Mouse (Mus musculus) stomach, postnatal 0 days (tissue): Measurements from ENCODE around the gene Apom. TPM values are rescaled to one million over a fixed set of nuclear protein-coding genes. Genes with fewer than 3 reads are reported as not detected.

Experiments used
- ATAC-seq: fragments of 200-750 bp; cut with Nextera tagmentation; 2 replicates; pipeline ENCODE4 v1.8.0; 2017; ENCODE audit not compliant: low FRiP score, low TSS enrichment
- DNase-seq: peaks from one replicate; pipeline ENCODE4 v3.0.0-alpha.2; 2016; ENCODE audit warnings: low spot score
- H3K27ac ChIP-seq: fragments of 300-500 bp; sonication (generic); replicated peaks from 2 replicates; pipeline ENCODE4 v1.5.1; 2014; ENCODE audit warnings: mild to moderate bottlenecking, control low read depth
- H3K27me3 ChIP-seq: fragments of 300-500 bp; sonication (generic); 2 replicates; pipeline ENCODE4 v1.6.1; 2014; ENCODE audit warnings: low read length; ENCODE audit not compliant: control insufficient read depth, insufficient read depth
- H3K36me3 ChIP-seq: fragments of 300-500 bp; sonication (generic); 2 replicates; pipeline ENCODE4 v1.6.1; 2014; ENCODE audit warnings: low read length, mixed read lengths; ENCODE audit not compliant: control insufficient read depth, insufficient read depth
- H3K4me1 ChIP-seq: fragments of 300-500 bp; sonication (generic); replicated peaks from 2 replicates; pipeline ENCODE4 v1.6.1; 2014; ENCODE audit warnings: antibody characterized with exemption; ENCODE audit not compliant: control insufficient read depth, insufficient read depth
- H3K4me2 ChIP-seq: fragments of 300-500 bp; sonication (generic); replicated peaks from 2 replicates; pipeline ENCODE4 v1.6.1; 2014; ENCODE audit warnings: low read depth, mild to moderate bottlenecking, control low read depth, moderate library complexity
- H3K4me3 ChIP-seq: fragments of 300-500 bp; sonication (generic); 2 replicates; pipeline ENCODE4 v1.5.1; 2014; ENCODE audit warnings: low read depth, low read length, control low read depth
- H3K9ac ChIP-seq: fragments of 300-500 bp; sonication (generic); 2 replicates; pipeline ENCODE4 v1.6.1; 2014; ENCODE audit warnings: mild to moderate bottlenecking, low read length, control low read depth, mixed read lengths
- H3K9me3 ChIP-seq: fragments of 300-500 bp; sonication (generic); 2 replicates; pipeline ENCODE4 v1.6.1; 2016; ENCODE audit warnings: low read length; ENCODE audit not compliant: control insufficient read depth
- CTCF ChIP-seq: IDR thresholded peaks from 2 replicates; pipeline ENCODE4 v1.5.1; 2016; ENCODE audit warnings: antibody characterized with exemption, low read depth, mild to moderate bottlenecking, moderate library complexity
- EP300 ChIP-seq: optimal IDR thresholded peaks from 2 replicates; pipeline ENCODE3; 2016; ENCODE audit warnings: antibody characterized with exemption
- WGBS: fragments of 180-500 bp; shearing (Covaris S2); extraction: QIAGEN DNeasy Blood & Tissue Kit; methylation state at CpG from one replicate; pipeline ENCODE4 v1.1.7; 2014; 5-methylcytosine and 5-hydroxymethylcytosine counted together
- polyA plus RNA-seq: library from polyadenylated mRNA; unstranded; fragments of >200 nt; fragmentation: Nextera tagmentation; extraction: Ambion mirVana; gene quantifications from 2 replicates; pipeline ENCODE4 v1.2.1, GENCODE M21; 2015

Apom gene
- polyA plus RNA-seq, 1 experiment from 2014 or later = 1.3 TPM

DNA sequence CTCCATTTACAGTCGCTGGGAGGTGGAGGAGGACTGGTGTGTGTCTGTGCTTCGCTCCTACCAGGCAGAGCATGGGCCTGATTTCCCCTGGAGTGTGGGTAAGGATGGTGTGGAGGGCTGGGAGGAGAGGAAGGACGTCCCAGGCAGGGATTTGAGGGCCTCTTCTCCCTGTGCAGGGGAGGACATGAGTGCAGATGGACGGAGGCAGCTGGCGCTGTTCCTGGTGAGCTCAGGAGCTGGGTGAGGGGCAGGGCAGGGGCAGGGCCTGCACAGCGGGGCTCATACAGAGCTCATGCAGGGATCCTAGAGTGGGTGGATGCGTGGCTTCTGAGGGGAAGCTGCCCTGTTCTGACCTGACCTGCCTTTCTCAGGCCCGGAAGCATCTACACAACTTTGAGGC is 29.6 kb downstream of the Apom start:
- H3K9ac ChIP-seq = no peak overlapping the region
- DNase-seq (no peak), ATAC-seq (no peak)
- WGBS = 76% methylated on average over 8 of the region's 8 CpGs
- H3K9me3 ChIP-seq = no peaks in the 10 kb centered on the region
- no peak overlapping the region for H3K27ac ChIP-seq
- H3K27me3 ChIP-seq = no peaks in the 10 kb centered on the region
- H3K4me2 ChIP-seq = no peak overlapping the region
- no peak for TF ChIP-seq EP300
- peaks cover 24% of the 10 kb centered on the region for H3K36me3 ChIP-seq
- H3K4me1 ChIP-seq = no peaks in the 10 kb centered on the region
- H3K4me3 ChIP-seq = no peak overlapping the region

DNA sequence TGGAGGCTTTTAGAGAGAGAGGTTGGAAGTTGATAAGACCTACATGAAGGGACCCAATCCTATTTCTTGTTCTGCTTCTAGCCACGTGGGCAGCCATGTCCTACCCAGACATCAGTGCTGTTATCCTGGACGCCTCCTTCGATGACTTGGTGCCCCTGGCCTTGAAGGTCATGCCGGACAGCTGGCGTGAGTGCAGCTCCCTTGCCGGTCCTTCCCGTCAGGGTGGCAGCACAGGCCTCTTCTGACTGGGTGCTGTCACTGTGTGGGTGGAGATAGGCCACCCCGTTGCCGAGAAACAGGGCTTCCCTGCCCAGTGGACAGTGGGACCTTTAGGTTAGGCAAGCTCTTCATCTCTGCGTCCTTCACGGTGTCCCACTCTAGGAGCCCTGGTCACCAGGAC is 30.7 kb downstream of the Apom start:
- TF ChIP-seq CTCF = no peak
- TF ChIP-seq EP300 = no peak
- no peak for DNase-seq
- no peaks in the 10 kb centered on the region for H3K27me3 ChIP-seq
- H3K4me3 ChIP-seq = no peak overlapping the region
- peaks cover 28% of the 10 kb centered on the region for H3K36me3 ChIP-seq
- no peaks in the 10 kb centered on the region for H3K9me3 ChIP-seq
- 89% methylated on average over 11 of the region's 11 CpGs for WGBS
- no peak for ATAC-seq
- H3K4me1 ChIP-seq = no peaks in the 10 kb centered on the region
- no peak overlapping the region for H3K4me2 ChIP-seq
- no peak overlapping the region for H3K9ac ChIP-seq
- H3K27ac ChIP-seq = no peak overlapping the region

DNA sequence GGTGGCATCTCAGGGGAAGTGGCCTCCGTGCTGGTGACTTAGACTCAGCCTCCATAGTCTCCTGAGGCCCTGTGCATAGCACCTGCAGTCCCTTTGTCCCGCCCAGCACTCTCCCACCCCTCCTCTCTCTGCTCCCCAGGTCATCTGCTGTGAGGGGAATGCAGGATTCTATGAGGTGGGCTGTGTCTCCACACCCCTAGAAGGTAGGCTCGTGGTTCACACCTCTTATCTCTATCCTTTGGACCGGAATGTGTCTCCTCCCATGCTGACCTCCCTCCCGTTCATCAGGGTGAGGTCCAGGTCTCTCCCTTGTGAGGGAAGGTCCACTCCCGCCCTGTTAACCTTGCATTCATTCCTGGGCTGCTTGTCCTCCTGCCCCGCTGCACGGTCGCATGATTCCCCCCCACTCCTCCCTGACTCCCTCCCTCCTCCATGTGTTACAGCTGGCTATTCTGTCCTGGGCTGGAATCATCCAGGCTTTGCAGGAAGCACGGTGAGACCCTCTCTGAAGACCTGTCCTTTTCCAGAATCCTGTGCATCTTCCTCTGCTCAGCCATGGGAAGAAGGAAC is 31.6 kb downstream of the Apom start:
- WGBS = 51% methylated on average over 10 of the region's 10 CpGs
- H3K9me3 ChIP-seq = no peaks in the 10 kb centered on the region
- H3K9ac ChIP-seq = no peak overlapping the region
- DNase-seq (no peak), ATAC-seq (no peak)
- TF ChIP-seq CTCF = no peak
- TF ChIP-seq EP300 = no peak
- peaks cover 29% of the 10 kb centered on the region for H3K36me3 ChIP-seq
- H3K27ac ChIP-seq = no peak overlapping the region
- no peaks in the 10 kb centered on the region for H3K4me1 ChIP-seq
- H3K4me3 ChIP-seq = no peak overlapping the region
- no peaks in the 10 kb centered on the region for H3K27me3 ChIP-seq
- H3K4me2 ChIP-seq = no peak overlapping the region

DNA sequence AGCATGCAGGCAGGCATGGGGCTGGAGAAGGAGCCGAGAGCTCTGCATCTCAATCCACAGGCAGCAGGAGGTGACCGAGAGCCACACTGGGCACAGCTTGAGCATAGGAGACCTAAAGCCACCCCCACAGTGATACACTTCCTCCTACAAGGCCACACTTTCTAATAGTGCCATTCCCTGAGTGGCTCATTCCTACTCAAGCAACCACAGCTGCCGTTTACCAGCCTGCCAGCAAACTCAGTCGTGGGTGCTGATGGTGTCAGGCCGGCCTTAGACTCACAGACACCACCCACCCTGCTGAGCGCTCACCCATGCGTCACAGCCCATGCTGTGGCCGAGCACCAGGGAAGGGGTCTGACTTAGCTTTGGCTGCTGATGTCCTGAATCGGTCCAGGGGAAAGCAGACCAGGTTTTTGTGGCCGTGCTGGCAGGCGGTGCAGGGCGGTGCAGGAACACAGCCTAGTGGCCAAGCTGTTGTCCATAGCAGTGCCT is 34.6 kb downstream of the Apom start:
- H3K36me3 ChIP-seq = peaks cover 36% of the 10 kb centered on the region
- no peaks in the 10 kb centered on the region for H3K4me1 ChIP-seq
- TF ChIP-seq EP300 (no peak), CTCF (no peak)
- no peak for DNase-seq
- no peak overlapping the region for H3K27ac ChIP-seq
- 86% methylated on average over 12 of the region's 12 CpGs for WGBS
- no peaks in the 10 kb centered on the region for H3K27me3 ChIP-seq
- H3K4me2 ChIP-seq = no peak overlapping the region
- H3K9me3 ChIP-seq = no peaks in the 10 kb centered on the region
- no peak overlapping the region for H3K4me3 ChIP-seq
- H3K9ac ChIP-seq = no peak overlapping the region
- ATAC-seq = no peak

DNA sequence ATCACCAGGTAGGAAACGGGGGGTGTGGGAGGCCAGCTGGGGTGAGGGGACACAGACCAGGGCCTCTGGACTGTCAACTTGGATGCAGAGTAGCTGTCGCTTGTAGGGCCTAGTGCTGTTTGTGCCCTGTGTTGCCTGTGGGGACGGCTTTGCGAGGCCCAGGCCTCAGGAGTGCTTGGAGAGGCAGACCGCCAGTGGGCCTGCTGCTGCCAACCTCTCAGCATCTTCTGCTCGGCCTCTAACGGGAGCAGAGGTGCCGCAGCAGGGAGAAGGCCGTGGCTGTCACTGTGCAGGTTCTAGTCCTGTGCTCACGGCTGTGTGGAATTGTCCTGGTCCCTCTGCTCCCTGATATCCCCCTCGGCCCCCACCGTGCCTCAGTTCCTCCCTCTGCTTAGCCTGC is 35.3 kb downstream of the Apom start:
- WGBS = 89% methylated on average over 12 of the region's 12 CpGs
- no peak overlapping the region for H3K4me3 ChIP-seq
- H3K4me2 ChIP-seq = no peak overlapping the region
- no peak overlapping the region for H3K27ac ChIP-seq
- no peak overlapping the region for H3K9ac ChIP-seq
- H3K4me1 ChIP-seq = no peaks in the 10 kb centered on the region
- no peak for ATAC-seq
- no peak for DNase-seq
- no peaks in the 10 kb centered on the region for H3K9me3 ChIP-seq
- H3K36me3 ChIP-seq = peaks cover 31% of the 10 kb centered on the region
- H3K27me3 ChIP-seq = no peaks in the 10 kb centered on the region
- TF ChIP-seq EP300 (no peak), CTCF (no peak)

DNA sequence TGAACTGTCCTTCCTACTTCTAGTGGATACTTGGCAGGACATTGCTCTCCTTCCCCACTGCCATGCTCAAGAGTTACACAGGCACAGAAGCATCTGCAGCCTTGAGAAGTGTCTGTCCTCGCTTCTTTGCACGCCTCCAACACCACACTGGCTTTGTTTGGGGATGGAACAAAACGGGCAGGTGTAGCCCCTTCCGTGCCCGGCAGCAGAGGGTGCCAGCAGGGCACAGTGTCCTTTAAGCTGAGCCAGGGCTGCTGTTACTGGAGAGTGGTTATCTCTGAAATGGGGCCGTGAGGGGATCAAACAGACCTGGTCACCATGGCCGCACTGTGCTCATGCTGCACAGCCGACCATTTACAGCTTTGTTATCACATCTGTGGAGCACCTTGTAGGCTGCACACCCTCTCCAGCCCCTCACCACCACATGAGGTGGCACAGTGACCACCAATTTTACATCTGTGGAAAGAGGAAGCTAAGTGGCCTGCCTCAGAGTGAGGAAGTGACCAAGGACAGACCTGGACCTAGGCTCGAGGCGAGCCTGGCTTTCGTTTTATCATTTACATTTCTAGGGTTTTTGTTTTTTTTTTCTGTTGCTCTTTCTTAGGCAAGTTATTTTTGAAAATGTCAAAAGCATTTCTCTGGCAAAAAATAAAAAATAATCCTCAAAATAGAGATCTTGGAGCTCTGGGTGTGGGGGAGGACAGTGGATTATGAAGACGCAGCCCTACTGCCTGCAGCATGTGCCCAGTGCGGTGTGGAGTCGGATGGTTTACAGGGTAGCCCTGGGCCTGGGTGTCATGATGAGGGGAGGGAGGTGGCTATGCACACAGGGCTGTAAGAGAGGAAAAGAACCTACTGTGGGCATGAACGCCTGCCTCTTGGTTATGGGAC is 37.1 kb downstream of the Apom start:
- 89% methylated on average over 15 of the region's 15 CpGs for WGBS
- Histone ChIP-seq H3K4me1 (peaks cover 3% of the 10 kb centered on the region; the same call in 1 of the 2 replicates), H3K27ac (no peak overlapping the region), H3K36me3 (peaks cover 20% of the 10 kb centered on the region), H3K27me3 (no peaks in the 10 kb centered on the region), H3K4me3 (no peak overlapping the region), H3K9me3 (no peaks in the 10 kb centered on the region), H3K9ac (no peak overlapping the region), H3K4me2 (no peak overlapping the region)
- ATAC-seq = no peak
- DNase-seq = no peak
- TF ChIP-seq EP300 (no peak), CTCF (no peak)
